Mouse (Mus musculus): ENCODE data around the gene Fzr1. TPM values are rescaled to one million over a fixed set of nuclear protein-coding genes. Genes with fewer than 3 reads are reported as not detected.

Gene Fzr1
- polyA plus RNA-seq, 1 experiment from 2014 or later: 98.8 TPM

DNA sequence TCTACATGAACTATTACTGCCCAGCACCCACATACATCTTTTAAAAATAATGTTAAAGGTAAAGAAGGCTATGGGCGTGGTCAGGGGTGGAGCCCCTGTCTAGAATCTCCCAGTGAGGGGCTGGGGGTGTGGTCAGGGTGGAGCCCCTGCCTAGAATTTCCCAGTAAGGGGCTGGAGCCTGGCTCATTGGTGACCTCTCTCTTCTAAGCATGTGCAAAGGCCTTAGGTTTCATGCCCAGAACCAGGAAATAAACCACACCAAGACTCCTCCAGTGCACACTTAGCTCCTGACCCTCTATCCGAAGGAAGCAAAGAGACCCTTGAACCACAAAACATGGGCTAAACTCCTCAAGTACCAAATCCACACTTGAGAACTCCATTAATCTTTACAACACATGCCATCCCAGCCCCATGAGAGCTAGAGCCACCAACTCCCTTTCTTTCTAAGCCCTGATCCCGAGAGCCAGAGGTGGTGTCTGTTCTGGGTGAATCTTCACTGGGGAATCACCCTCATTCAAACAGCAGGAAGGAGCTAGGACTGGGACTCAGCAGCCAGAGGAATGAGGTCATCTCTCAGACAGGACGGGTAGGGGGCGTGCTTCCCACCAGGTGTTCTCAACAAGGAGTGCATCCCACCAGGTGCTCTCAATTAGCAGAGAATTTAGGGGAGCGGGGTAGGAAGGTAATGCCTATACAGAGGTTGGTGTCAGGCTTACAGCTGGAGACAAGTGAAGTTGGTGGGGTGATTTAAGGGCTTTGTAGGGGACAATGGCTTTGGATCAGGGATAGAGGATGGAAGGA, 1.6 kb downstream of the Fzr1 start:
- no peaks in the 10 kb centered on the region for H3K9me3 ChIP-seq (replicated peaks)
- H3K4me2 ChIP-seq (replicated peaks): peak overlapping the region; percentile 77
- H3K4me1 ChIP-seq: peaks cover 30% of the 10 kb centered on the region
- peak overlapping the region; percentile 74 for H3K4me3 ChIP-seq (replicated peaks)
- peak overlapping the region; percentile 29 for H3K27ac ChIP-seq (replicated peaks)
- H3K27me3 ChIP-seq: no peaks in the 10 kb centered on the region
- peaks cover 37% of the 10 kb centered on the region for H3K36me3 ChIP-seq
- no peak for ATAC-seq (ENCODE audit: insufficient number of reproducible peaks, low FRiP score, low TSS enrichment, low read depth)
- peak overlapping the region; percentile 88; the same call in 1 of the 2 replicates for H3K9ac ChIP-seq
- 25% methylated on average over 6 of the region's 6 CpGs for WGBS

DNA sequence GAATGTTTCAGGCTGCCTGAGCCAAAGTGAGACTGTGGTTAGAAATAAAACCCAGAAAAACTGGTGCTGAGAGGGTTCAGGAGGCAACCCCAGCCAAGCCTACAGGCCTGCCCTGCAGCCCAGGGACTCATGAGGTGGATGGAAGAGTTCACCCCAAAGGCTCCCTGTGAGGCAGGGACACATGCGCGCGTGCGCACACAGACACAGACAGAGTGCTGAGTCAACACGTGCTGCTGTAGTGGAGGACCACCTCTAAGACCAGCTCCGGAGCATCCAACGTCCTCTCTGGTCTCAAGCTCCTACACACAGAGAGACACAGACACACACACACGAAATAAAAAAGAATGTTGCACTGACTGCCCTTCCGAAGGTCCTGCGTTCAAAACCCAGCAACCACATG, 3.0 kb downstream of the Fzr1 start:
- no peak for ATAC-seq (ENCODE audit: insufficient number of reproducible peaks, low FRiP score, low TSS enrichment, low read depth)
- peaks cover 51% of the 10 kb centered on the region for H3K36me3 ChIP-seq
- peaks cover 30% of the 10 kb centered on the region for H3K4me1 ChIP-seq
- no peak overlapping the region for H3K4me3 ChIP-seq (replicated peaks)
- no peak overlapping the region for H3K9ac ChIP-seq
- H3K27ac ChIP-seq (replicated peaks): no peak overlapping the region
- H3K9me3 ChIP-seq (replicated peaks): no peaks in the 10 kb centered on the region
- 90% methylated on average over 10 of the region's 10 CpGs for WGBS
- H3K27me3 ChIP-seq: no peaks in the 10 kb centered on the region
- no peak overlapping the region for H3K4me2 ChIP-seq (replicated peaks)

DNA sequence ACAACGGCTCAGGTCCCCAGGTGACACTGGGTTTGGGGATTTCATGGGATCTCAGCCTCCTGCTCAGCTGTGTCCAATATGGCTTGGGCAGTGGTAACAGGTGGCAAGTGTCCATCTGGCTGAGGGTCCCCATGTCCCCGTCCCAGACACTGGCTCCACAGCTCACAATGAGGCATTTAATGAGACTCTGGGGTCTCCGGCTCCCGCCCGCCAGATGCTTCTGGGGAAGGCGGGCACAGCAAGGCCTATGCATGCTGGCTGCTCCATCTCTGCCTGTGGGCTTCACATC, 11.2 kb downstream of the Fzr1 start:
- Histone ChIP-seq H3K4me2 (replicated peaks) (no peak overlapping the region), H3K36me3 (peaks cover 61% of the 10 kb centered on the region), H3K27me3 (peaks cover 28% of the 10 kb centered on the region), H3K27ac (replicated peaks) (no peak overlapping the region), H3K4me1 (peaks cover 31% of the 10 kb centered on the region), H3K9ac (no peak overlapping the region), H3K9me3 (replicated peaks) (no peaks in the 10 kb centered on the region), H3K4me3 (replicated peaks) (no peak overlapping the region)
- WGBS: 78% methylated on average over 6 of the region's 6 CpGs
- no peak for ATAC-seq (ENCODE audit: insufficient number of reproducible peaks, low FRiP score, low TSS enrichment, low read depth)

DNA sequence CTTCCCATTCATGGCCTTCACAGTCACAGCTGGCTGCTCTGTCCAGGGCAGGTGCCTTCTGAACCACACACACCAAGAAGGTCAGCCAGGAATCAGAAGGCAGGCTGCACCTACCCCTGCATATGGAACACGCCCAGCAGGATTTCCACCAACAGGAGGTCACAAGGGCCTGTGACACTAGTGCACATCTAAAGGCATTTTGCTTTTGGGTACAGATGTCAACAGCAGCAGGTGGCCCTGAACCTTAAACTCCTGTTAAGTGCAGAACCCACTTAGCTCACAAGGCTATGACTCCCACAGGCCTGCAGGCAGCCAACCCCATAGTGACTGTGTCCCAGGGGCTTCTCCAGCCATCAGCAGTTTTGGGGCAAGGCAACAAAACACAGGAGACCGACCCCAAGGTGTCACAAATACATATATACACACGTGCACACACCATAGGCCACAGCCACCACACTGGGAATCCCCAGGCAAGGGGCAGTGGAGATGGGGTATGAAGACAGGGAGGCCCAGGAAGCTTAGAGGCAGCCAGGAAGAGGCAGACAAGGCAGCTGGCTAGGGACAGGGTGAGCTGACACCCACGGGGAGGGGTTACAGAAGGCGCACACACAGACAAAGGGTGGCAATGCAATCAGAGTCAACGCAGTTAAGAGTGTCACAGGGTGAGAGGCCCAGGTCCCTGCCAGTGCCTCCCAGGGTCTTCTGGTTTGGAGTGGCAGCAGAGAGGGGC, 11.7 kb downstream of the Fzr1 start:
- peaks cover 56% of the 10 kb centered on the region for H3K36me3 ChIP-seq
- H3K4me1 ChIP-seq: peaks cover 31% of the 10 kb centered on the region
- H3K27me3 ChIP-seq: peaks cover 28% of the 10 kb centered on the region
- H3K27ac ChIP-seq (replicated peaks): no peak overlapping the region
- H3K4me3 ChIP-seq (replicated peaks): no peak overlapping the region
- H3K9me3 ChIP-seq (replicated peaks): no peaks in the 10 kb centered on the region
- no peak overlapping the region for H3K9ac ChIP-seq
- no peak overlapping the region for H3K4me2 ChIP-seq (replicated peaks)
- WGBS: 78% methylated on average over 6 of the region's 6 CpGs
- ATAC-seq (ENCODE audit: insufficient number of reproducible peaks, low FRiP score, low TSS enrichment, low read depth): no peak

DNA sequence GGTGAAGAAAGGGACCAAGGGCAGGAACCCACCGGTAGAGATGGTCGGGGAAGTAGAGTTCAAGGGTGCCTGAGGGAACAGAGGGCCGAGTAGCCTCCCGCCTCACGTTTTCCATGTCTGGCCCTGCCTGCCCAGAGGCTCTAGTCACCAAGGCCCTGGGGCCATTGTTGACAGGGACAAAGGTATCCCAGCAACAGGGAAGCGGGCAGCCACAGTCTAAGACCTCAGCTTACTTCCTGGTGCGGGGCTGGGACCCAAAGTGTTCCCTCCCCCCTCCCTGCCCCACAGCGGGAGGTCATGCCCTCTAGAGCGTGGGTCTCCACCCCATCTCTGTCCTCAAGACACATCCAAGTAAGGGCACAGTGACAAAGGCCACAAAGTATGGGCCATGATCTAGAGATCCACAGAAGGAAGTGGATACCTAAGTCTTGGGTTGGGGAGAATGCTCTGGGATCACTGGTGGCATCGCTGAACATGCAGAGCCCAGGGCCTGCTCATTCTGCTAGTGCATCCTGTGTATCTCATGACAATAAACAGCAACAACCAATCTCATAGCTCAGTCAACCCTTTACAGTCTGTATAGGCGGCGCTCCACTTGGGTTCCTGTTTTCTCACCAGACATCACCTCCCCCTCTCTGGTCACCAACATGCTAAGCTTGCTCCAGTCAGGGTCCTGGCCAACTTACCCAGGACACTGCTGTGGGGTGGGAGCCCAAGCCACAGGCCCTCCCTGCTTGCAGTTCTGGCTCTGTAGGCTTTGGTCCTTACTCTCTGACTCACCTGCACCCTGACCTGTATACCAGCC, 12.4 kb downstream of the Fzr1 start, which contains the start of gene 4930404N11Rik:
Gene 4930404N11Rik, minus strand, starts transcription at position 145 of the 805 bp plus-strand sequence.
- peaks cover 37% of the 10 kb centered on the region for H3K4me1 ChIP-seq
- peaks cover 52% of the 10 kb centered on the region for H3K36me3 ChIP-seq
- WGBS: 30% methylated on average over 12 of the region's 12 CpGs
- 0 out of 2 replicates have a peak, but pooled peaks have one; percentile 6 for ATAC-seq (ENCODE audit: insufficient number of reproducible peaks, low FRiP score, low TSS enrichment, low read depth)
- peaks cover 28% of the 10 kb centered on the region for H3K27me3 ChIP-seq
- H3K9ac ChIP-seq: peak within 1 kb of the TSS; percentile 15; the same call in 1 of the 2 replicates
- peak within 1 kb of the TSS; percentile 53 for H3K4me2 ChIP-seq (replicated peaks)
- H3K9me3 ChIP-seq (replicated peaks): no peaks in the 10 kb centered on the region
- H3K4me3 ChIP-seq (replicated peaks): peak within 1 kb of the TSS; percentile 34
- no peak within 1 kb of the TSS for H3K27ac ChIP-seq (replicated peaks)

DNA sequence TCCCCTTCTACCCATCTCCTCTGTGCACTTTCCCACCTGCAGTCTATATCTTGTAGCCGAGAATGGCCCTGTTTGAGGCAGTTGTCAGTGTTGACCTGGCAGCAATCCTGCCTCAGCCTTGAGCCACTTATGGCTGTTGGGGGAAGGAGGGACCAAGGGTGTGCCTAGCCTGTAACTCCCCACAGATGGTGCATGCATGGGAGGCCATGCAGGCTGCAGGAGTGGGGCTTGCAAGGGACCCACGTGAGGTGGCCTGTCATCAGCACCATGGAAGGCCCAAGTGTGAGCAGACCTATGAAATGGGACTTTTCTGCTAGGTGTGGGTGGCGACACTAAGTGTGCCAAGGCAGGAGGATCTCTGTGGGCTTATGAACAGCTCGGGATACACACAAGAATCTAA, 13.2 kb downstream of the Fzr1 start:
- Histone ChIP-seq H3K36me3 (peaks cover 44% of the 10 kb centered on the region), H3K9me3 (replicated peaks) (no peaks in the 10 kb centered on the region), H3K9ac (no peak overlapping the region), H3K4me1 (peaks cover 43% of the 10 kb centered on the region), H3K4me2 (replicated peaks) (peak overlapping the region; percentile 53; the same call in 1 of the 2 replicates), H3K4me3 (replicated peaks) (peak overlapping the region; percentile 34; the same call in 1 of the 2 replicates), H3K27ac (replicated peaks) (no peak overlapping the region), H3K27me3 (peaks cover 28% of the 10 kb centered on the region)
- no peak; the same call in 1 of the 2 replicates for ATAC-seq (ENCODE audit: insufficient number of reproducible peaks, low FRiP score, low TSS enrichment, low read depth)
- 35% methylated on average over 4 of the region's 4 CpGs for WGBS

DNA sequence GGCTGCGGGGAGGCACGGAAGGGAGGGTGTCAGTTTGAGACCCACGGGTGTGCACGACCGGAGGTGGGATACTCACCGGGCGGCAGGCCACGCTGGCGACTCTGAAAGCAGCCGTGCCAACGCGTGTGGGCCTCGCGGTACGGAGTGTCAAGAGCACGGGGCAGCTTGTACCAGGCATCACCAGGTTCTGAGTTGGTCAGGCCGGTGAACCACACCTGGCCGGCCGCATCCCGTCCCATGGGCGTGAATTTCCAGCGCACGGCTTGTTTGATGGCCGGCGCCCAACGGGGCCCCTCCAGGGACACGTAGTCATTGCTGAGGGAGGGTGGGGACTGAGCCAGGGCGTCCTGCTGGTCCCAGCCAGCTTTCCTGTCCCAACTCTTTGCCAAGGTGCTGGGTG, 13.7 kb downstream of the Fzr1 start:
- Histone ChIP-seq H3K4me1 (peaks cover 47% of the 10 kb centered on the region), H3K9me3 (replicated peaks) (no peaks in the 10 kb centered on the region), H3K4me2 (replicated peaks) (peak overlapping the region; percentile 53), H3K36me3 (peaks cover 40% of the 10 kb centered on the region), H3K4me3 (replicated peaks) (peak overlapping the region; percentile 34), H3K27me3 (peaks cover 28% of the 10 kb centered on the region), H3K9ac (peak overlapping the region; percentile 15; the same call in 1 of the 2 replicates), H3K27ac (replicated peaks) (no peak overlapping the region)
- 16% methylated on average over 28 of the region's 28 CpGs for WGBS
- no peak for ATAC-seq (ENCODE audit: insufficient number of reproducible peaks, low FRiP score, low TSS enrichment, low read depth)

DNA sequence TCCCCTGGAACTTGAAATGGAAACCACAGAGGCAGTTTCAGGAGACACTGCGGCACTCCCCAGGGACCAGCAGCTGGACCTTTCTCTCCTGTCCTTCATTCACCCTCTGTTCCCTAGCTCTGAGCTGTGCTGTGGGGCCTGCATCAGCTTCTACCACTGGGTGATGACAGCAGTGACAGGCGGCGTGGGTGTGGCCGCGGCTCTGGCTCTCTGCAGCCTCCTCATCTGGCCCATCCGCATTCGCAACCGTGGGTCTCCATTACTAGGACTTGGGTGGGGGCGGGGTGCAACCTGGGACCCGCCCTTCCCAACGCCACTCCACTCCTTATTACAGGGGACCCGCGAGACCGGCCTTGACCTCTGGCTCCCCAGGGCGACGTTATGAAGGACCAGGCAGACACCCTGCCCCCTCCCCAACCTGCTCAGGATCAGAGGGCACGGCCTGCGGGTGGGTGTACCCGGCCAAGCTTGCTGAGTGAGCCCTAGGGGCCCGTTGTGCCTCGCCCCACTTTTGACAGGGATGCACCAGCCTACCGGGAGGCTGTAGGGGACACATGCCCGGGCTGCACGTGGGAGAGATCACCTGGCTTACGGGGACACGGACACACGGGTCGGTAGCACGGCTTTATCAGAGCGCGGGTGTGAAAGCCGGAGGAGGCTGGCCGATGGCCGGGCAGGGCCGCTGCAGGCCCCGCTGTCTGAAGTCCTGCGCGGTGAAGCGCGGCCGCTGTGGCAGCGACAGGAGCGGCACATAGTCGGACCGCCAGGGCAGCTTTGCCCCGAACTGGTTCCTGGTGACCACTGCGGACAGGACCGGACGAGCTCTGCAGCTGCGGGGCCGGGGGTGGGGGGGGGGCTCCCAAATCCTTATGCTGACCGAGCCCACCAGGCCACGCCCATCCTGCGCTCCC, 14.6 kb downstream of the Fzr1 start:
- H3K9me3 ChIP-seq (replicated peaks): no peaks in the 10 kb centered on the region
- peak overlapping the region; percentile 53 for H3K4me2 ChIP-seq (replicated peaks)
- no peak overlapping the region for H3K27ac ChIP-seq (replicated peaks)
- no peak for ATAC-seq (ENCODE audit: insufficient number of reproducible peaks, low FRiP score, low TSS enrichment, low read depth)
- peaks cover 55% of the 10 kb centered on the region for H3K4me1 ChIP-seq
- 13% methylated on average over 54 of the region's 54 CpGs for WGBS
- H3K27me3 ChIP-seq: peaks cover 28% of the 10 kb centered on the region
- H3K9ac ChIP-seq: peak overlapping the region; percentile 15; the same call in 1 of the 2 replicates
- H3K4me3 ChIP-seq (replicated peaks): peak overlapping the region; percentile 34
- H3K36me3 ChIP-seq: peaks cover 30% of the 10 kb centered on the region

DNA sequence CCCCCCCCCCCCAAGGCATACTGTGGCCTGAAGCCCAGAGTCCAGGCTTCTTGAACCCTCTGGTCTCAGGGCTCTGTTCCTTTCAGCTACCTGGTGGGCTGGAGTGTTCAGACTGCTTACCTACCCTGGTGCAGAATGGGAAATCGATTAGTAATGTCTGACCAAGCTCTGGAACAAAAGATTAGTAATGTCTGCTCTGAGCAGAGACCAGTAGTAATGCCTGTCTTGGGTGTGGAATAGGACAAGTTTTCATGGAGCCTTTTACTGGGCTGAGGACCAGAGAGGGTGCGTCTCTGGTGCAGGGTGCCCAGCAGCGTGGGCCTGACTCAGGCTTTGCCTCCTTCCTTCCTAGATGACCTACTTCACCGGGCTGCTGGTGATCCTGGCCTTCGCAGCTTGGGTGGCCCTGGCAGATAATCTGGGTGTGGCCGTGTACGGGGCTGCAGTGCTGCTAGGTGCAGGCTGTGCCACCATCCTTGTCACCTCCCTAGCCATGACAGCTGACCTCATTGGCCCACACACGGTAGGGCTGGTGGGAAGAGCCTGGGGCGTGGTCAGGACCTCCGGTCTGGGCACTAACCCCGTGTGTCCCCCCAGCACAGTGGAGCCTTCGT, 15.9 kb downstream of the Fzr1 start:
- H3K4me2 ChIP-seq (replicated peaks): no peak overlapping the region
- no peak for ATAC-seq (ENCODE audit: insufficient number of reproducible peaks, low FRiP score, low TSS enrichment, low read depth)
- H3K27ac ChIP-seq (replicated peaks): no peak overlapping the region
- H3K36me3 ChIP-seq: peaks cover 18% of the 10 kb centered on the region
- H3K9me3 ChIP-seq (replicated peaks): no peaks in the 10 kb centered on the region
- H3K9ac ChIP-seq: no peak overlapping the region
- peaks cover 28% of the 10 kb centered on the region for H3K27me3 ChIP-seq
- no peak overlapping the region for H3K4me3 ChIP-seq (replicated peaks)
- WGBS: 76% methylated on average over 12 of the region's 12 CpGs
- H3K4me1 ChIP-seq: peaks cover 62% of the 10 kb centered on the region

DNA sequence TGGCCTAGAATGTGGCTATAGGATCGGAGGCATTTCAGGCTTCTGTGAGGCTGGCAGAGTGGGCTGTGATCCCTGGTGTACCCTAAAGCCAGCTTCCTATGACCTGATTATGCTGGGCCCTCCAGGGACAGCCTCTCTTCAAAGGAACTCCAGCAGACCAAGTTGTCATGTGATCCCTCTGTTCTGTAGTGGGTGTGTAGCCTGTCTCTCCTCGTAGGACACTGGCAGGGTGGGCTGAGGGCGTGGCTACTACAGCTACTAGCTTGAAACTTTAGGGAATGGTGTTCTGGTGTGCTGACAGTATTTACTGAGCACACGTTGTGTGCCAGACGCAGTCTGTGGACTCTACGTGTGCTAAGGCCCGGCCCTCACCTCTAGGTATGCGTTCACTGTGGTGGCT, 17.6 kb downstream of the Fzr1 start:
- H3K4me1 ChIP-seq: peaks cover 68% of the 10 kb centered on the region
- H3K27ac ChIP-seq (replicated peaks): no peak overlapping the region
- ATAC-seq (ENCODE audit: insufficient number of reproducible peaks, low FRiP score, low TSS enrichment, low read depth): no peak
- H3K27me3 ChIP-seq: peaks cover 28% of the 10 kb centered on the region
- H3K9me3 ChIP-seq (replicated peaks): no peaks in the 10 kb centered on the region
- no peak overlapping the region for H3K4me2 ChIP-seq (replicated peaks)
- peaks cover 4% of the 10 kb centered on the region; the same call in 1 of the 2 replicates for H3K36me3 ChIP-seq
- no peak overlapping the region for H3K9ac ChIP-seq
- H3K4me3 ChIP-seq (replicated peaks): no peak overlapping the region
- WGBS: 48% methylated on average over 8 of the region's 8 CpGs
